Mouse (Mus musculus) right cerebral cortex, adult 18-20 months (tissue): ENCODE measurements around the gene Abhd11.
"Not testable (repeated sequence)": the region's sequence is repeated elsewhere in the genome, so short reads cannot be mapped to it uniquely, and the experiment has no call there.

Source experiments
- DNase-seq: peaks from one replicate; pipeline ENCODE4 v3.0.0; 2022; ENCODE audit warnings: mixed read lengths

The Abhd11 gene

DNA sequence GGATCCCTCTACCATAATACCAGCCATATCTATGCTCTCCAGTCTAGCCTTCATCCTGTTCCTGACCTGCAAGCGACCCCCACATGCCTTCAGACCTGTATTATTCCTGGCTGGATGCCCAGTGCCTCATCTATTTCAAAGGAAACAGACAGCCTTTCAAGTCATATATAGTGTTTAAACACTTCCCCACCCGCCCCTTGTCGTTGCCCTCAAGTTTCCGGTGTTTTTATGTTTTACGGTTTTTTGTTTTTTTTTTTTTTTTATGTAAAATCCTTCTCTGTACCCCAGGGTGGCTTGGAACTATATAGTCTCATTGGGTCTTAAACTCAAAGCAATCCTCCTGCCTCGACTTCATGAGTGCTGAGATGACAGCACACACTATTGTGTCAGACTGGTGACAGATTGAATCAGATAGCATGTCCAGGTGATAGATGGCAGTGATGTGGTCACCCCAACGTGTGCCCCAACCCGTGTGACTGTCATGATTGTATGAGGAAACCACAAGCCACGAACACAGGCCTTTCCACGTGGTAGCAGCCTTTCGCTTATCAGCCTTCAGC, 15.8 kb downstream of the Abhd11 start:
- no peak for DNase-seq

DNA sequence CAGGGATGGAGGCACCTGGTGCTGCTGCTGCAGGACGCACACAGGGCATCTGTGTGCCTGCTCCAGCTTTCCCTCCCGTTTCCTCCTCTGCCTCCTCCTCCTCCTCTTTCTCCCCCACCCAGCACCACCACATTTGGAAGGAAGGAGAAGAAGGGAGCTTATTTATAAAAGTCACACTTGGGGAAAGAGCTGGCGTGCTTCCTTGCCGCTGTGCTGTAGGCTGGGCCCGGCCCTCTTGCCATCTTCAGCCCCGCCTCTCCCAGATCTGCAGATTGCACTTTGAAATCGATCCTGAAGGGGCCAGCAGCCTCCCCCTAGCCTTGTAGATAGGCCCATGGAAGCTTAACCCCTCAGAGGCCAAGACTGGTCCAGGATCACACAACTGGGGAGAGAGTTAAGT, 16.9 kb downstream of the Abhd11 start:
- DNase-seq: peak; percentile 83

DNA sequence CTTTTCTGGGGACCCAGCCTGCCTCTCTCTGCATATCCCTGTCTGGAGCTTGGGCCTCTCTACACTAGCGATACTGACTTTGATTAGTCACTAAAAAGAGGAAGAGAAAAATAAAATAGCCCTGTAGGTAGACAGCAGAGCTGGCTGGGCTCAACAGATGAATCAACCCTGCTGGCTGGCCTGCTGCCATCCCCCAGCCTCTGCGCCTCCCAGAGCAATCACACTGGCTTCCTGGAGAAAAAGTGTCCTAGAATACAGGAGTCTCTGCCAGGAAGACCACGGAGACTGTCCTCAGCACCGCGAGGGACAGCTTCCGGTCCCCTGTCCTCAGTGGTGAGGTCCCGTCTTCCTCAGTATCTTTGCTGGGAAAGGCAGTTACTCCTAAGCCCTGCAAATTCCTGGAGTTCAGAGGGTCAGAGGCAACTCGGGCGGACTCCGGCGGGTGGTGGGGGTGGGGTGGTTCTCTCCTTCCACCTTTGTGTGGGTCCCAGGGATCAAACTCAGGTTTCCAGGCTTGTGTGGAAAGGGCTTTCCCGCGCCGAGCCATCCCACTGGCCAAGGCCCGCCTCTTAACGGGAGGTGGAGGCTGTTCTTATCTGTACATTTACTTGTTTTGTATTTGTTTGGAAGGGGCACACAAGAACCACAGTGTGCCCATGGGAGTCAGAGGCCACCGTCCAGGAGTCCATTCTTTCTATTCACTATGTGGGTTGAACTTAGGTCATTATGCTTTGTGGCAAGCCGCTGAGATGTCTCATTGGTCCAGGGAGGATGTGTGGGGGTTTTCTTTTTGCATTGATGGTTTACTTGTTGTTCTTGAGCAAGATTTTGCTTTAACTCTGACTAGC, 20.3 kb downstream of the Abhd11 start:
- peak; percentile 89 for DNase-seq

DNA sequence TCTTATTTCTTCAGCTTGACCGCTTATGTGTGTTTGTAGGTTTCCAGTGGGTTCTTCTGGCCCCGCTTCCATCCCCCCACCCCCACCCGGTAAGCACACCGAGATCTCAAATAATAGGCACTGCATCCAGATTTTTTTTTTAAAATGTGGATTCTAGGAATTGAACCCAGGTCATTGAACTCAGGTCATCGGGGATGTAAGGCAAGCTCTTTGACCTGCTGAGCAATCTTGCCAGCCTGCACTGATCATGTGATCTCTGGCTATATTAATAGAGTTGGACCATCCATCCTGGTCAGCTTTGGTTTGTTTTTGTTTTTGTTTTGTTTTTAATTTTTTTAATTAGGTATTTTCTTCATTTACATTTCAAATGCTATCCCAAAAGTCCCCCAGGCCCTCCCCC, 23.6 kb downstream of the Abhd11 start:
- no peak for DNase-seq

DNA sequence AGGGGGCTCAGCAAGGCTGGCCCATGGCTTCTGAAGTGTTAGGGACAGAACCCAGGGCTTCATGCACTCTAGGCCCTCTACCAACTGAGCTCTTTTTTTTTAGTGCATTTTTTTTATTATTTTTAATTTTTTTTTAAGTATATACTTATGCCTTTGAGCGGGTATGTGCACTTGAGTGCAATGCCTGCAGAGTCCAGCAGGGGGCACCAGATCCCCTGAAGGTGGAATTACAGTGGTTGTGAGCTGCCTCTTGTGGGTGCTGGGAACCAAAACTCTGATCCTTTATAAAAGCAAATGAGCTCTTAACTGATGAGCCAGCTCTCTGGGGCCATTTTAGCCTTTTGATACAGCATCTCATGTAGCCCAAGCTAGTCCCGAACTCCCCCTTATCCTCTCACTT, 25.6 kb downstream of the Abhd11 start:
- no peak for DNase-seq

DNA sequence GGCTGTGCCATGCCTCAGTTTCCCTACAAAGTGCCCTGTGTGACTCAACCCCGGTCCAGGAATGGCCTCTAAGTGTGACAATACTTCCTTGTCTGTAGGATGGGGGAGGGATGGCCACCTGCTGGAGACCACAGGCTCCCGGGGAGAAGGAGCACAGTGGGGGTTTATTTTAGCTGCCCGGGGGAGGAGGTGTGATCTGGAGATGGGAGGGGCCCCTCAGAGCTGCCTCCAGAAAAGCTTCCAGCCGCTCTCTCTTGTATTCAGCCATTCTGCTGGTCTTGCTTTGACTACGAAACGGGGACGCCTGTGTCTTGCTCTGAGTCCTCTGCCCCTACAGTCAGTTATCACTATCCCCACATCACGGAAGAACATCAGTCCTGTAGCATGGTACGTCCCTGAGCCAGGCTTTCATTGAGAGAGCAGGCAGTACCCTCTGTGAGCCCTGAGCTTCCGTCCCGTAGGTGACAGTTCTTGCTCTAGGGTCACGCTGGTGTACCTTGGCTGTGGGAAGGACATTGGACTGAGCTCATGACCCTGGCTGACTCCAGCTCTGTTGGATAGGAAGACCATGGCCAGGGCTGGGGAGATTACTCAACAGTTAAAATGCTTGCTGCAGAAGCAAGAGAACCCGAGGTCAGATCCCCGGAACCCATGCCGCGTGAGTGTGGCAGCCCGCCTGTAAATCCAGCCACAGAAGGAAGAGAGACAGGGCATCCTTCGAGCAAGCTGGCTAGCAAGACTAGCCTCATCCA, 26.8 kb downstream of the Abhd11 start:
- peak; percentile 89 for DNase-seq

DNA sequence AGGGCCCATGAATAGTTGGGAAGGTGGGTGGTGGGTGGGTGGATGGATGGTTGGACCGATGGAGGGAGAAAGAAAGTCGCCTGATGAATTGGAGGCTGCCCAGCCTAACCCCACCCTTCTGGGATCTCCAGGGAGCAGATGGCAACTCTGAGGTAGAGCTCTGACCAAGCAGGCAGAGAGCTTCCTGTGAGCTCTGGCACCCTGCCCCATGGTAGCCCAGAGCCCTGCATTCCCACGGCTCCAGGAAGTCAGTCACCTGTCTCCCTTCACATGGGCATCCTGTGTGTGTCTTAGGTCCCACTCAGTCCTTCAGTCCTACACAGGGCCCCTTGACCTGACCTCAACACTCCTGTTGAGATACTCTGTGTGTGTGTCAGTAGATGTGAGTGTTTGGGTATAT, 29.0 kb downstream of the Abhd11 start:
- DNase-seq: no peak

DNA sequence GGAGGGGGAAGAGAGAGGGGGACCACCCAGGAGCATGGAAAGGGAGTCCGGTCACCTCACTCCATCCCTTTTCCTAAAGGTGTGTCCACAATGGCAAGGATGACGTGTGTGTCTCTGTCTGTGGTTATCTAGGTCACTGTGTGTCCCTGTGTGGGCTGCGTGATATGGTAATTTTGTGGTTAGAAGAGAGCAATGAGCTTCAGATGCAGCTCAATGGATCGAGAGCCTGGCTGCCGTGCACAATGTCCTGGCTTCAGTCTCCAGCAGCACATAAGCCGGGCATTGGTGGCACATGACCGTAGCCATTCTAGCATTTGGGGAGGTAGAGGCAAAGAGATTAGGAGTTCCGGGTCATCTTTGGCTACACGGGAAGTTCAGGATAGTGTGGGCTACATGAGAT, 30.6 kb downstream of the Abhd11 start:
- peak; percentile 51 for DNase-seq

DNA sequence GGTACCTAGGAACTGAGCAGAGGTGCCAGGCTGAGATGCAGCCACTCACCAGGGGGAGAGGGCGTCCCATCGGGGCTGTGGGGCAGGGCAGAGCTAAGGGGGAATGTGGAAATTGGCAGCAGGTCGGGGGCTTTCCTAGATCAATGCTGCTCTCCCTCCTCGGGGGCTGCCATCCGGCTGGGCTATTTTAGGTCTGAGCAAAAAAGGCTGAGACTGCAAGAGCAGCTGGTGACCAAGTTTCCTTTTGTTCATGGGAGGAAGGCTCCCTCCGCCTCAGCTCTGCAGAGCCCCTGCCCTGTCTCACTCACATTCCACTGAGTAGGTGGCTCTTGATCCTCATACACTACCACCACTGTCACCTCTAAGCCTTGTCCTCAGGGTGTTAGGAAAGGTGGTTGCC, 31.1 kb downstream of the Abhd11 start:
- DNase-seq: peak; percentile 63

DNA sequence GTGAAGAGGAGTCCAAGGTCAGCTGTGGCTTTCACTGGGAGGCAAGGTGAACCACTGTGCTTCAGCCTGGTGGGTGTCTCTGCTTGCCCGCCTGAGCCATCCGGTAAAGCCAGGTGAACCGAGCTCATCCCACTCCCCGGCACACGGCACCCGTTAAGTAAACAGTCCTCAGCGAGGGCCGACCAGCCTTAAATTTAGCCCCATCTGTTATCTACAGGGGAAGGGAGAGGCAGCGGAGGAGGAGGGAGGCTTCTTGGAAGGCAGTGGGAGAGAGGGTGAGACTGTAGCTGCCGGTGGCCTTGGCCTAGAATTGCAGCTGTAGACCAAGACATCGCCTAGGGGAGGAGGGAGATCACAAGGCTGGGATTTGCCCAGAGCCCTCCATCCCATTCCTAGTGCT, 31.8 kb downstream of the Abhd11 start:
- DNase-seq: peak; percentile 74

DNA sequence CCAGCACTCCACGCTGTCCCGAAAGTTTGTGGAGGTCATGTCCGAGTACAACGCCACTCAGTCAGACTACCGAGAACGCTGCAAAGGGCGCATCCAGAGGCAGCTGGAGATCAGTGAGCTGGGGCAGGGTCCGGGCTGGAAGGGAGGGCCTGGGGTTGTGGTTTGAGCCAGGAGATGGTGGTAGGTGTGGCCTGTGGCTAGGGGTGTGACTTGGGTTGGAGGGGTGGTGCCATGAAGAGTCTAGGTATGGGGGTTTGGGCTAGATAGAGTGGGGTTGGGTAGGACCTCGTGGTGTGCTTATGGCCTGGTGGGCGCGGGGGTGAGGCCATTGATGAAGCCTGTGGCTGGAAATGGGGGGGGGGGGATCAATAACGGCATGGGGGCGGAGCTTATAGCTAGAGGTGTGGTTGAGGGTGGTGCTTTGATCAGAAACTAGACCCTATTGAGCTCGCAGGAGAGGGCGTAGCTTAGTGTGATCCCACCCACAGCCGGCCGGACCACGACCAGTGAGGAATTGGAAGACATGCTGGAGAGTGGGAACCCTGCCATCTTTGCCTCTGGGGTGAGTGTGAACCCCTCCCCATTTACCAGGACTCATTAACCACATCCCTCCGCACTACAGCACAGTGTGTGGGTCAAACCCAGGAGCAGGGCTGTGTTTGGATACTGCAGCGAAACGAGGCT, 33.3 kb downstream of the Abhd11 start:
- DNase-seq: no peak

DNA sequence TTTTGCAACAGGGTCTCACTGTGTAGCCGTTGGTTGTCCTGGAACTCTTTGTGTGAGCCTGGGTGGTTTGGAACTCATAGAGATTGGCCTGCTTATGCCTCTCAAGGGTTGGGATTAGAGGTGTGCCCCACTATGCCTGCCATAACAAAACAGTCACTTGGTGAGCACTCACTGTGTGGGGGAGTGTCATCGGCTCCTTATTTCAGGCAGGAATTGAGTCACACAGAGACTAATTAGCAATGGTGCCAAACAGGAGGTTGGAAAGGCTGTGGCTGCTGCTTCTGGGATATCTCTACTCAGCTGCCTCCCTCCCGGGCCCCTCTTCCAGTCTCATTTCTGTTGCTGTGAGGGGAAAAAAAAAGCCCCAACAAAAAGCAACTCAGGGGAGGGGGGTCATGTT, 35.6 kb downstream of the Abhd11 start:
- peak; percentile 61 for DNase-seq

DNA sequence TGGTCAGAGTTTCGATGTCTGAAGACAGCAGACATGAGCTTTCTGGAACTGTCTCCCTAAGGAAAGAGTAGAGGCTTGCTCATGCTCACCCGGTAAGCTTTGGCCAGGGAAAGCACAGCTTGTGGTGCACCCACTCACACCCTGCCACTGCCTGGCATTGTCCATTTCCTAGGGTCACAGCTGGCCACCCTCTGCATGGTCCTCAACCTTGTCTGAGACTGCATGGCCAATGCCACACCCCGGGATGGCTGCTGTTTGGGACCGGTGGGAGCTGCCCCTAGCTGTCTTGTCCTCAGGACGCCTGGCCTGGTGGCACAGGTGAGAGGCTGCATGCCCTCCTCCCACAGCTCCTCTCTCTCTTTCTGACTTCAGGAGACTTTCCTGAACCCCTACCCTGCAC, 39.6 kb downstream of the Abhd11 start:
- DNase-seq: no peak

DNA sequence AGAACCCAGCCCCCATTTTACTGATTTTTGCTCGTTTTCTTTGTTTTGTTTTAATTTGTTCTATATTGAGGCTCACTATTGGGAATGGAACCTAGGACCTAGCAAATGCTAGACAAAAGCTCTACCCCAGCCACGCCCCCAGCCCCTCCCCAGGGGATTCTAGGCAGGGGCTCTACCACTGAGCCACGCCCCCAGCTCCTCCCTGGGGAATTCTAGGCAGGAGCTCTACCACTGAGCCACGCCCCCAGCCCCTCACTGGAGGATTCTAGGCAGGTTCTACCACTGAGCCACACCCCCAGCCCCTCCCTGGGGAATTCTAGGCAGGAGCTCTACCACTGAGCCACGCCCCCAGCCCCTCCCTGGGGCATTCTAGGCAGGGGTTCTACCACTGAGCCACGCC, 40.3 kb downstream of the Abhd11 start:
- DNase-seq: not testable (repeated sequence)

DNA sequence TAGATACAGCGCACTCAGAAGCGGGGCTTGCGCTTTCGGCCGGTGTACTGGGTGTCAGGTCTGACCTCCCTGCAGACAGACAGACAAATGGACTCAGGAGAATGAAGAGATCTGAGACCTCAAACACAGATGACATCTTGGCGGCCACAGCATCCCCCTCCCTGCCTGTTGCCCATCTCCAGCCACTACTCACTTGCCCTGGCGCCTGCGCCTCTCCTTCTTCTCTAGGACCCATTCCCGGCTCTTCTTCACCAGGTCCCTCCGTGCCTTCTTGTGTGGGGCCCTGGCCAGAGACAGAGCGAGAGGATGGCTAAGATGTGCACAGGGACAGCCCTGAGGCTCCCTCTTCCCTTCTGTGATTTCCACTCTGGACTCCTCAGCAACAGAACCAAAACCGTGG, 44.4 kb downstream of the Abhd11 start:
- no peak for DNase-seq
